Mouse (Mus musculus): Measurements from ENCODE around the gene Gm20388. TPM values are rescaled to one million over a fixed set of nuclear protein-coding genes. Genes with fewer than 3 reads are reported as not detected.

Gm20388 gene
- polyA plus RNA-seq, 1 experiment: 23.9 TPM

GRCm38 (mm10) chr8:122262835-122263234, 2352.2 kb downstream of the Gm20388 start:
- no peak overlapping the region for H3K27ac ChIP-seq (ENCODE audit: insufficient read depth, low read length)
- no peak overlapping the region for H3K4me3 ChIP-seq (ENCODE audit: insufficient read depth, low read length)
- H3K4me1 ChIP-seq (ENCODE audit: control insufficient read depth, insufficient read depth, low read length): 0 out of 2 replicates have a peak, but pooled peaks cover 2% of the 10 kb centered on the region
- no peak for TF ChIP-seq POLR2A (IDR thresholded peaks at IDR 0.05; ENCODE audit: extremely low read depth, insufficient read depth, low read length)

GRCm38 (mm10) chr8:122264243-122264642, 2353.6 kb downstream of the Gm20388 start:
- TF ChIP-seq CTCF (IDR thresholded peaks at IDR 0.05; ENCODE audit: extremely low read depth, insufficient read depth, low read length): no peak
- TF ChIP-seq POLR2A (IDR thresholded peaks at IDR 0.05; ENCODE audit: extremely low read depth, insufficient read depth, low read length): no peak
- Histone ChIP-seq H3K4me1 (ENCODE audit: control insufficient read depth, insufficient read depth, low read length) (peaks cover 2% of the 10 kb centered on the region; the same call in 1 of the 2 replicates), H3K4me3 (ENCODE audit: insufficient read depth, low read length) (no peak overlapping the region), H3K27ac (ENCODE audit: insufficient read depth, low read length) (no peak overlapping the region)

GRCm38 (mm10) chr8:122265522-122265921, 2354.9 kb downstream of the Gm20388 start:
- Histone ChIP-seq H3K4me1 (ENCODE audit: control insufficient read depth, insufficient read depth, low read length) (peaks cover 2% of the 10 kb centered on the region; the same call in 1 of the 2 replicates), H3K27ac (ENCODE audit: insufficient read depth, low read length) (no peak overlapping the region), H3K4me3 (ENCODE audit: insufficient read depth, low read length) (no peak overlapping the region)
- TF ChIP-seq POLR2A (IDR thresholded peaks at IDR 0.05; ENCODE audit: extremely low read depth, insufficient read depth, low read length) (no peak), CTCF (IDR thresholded peaks at IDR 0.05; ENCODE audit: extremely low read depth, insufficient read depth, low read length) (no peak)

GRCm38 (mm10) chr8:122266867-122267266, 2356.2 kb downstream of the Gm20388 start:
- TF ChIP-seq CTCF (IDR thresholded peaks at IDR 0.05; ENCODE audit: extremely low read depth, insufficient read depth, low read length) (no peak), POLR2A (IDR thresholded peaks at IDR 0.05; ENCODE audit: extremely low read depth, insufficient read depth, low read length) (no peak)
- Histone ChIP-seq H3K4me3 (ENCODE audit: insufficient read depth, low read length) (no peak overlapping the region), H3K4me1 (ENCODE audit: control insufficient read depth, insufficient read depth, low read length) (peaks cover 2% of the 10 kb centered on the region; the same call in 1 of the 2 replicates), H3K27ac (ENCODE audit: insufficient read depth, low read length) (no peak overlapping the region)

- H3K4me3 ChIP-seq (ENCODE audit: insufficient read depth, low read length): peak overlapping the region; percentile 30
- peaks cover 2% of the 10 kb centered on the region; the same call in 1 of the 2 replicates for H3K4me1 ChIP-seq (ENCODE audit: control insufficient read depth, insufficient read depth, low read length)
- TF ChIP-seq CTCF (IDR thresholded peaks at IDR 0.05; ENCODE audit: extremely low read depth, insufficient read depth, low read length): no peak
- TF ChIP-seq POLR2A (IDR thresholded peaks at IDR 0.05; ENCODE audit: extremely low read depth, insufficient read depth, low read length): no peak
- no peak overlapping the region for H3K27ac ChIP-seq (ENCODE audit: insufficient read depth, low read length)
Observed at GRCm38 (mm10) chr8:122268861-122269260, 2358.2 kb downstream of the Gm20388 start.

GRCm38 (mm10) chr8:122269404-122269803, 2358.8 kb downstream of the Gm20388 start:
- H3K4me3 ChIP-seq (ENCODE audit: insufficient read depth, low read length): peak overlapping the region; percentile 30
- no peak overlapping the region for H3K27ac ChIP-seq (ENCODE audit: insufficient read depth, low read length)
- H3K4me1 ChIP-seq (ENCODE audit: control insufficient read depth, insufficient read depth, low read length): no peaks in the 10 kb centered on the region; the same call in 1 of the 2 replicates
- peak; percentile 84 for TF ChIP-seq CTCF (IDR thresholded peaks at IDR 0.05; ENCODE audit: extremely low read depth, insufficient read depth, low read length)
- TF ChIP-seq POLR2A (IDR thresholded peaks at IDR 0.05; ENCODE audit: extremely low read depth, insufficient read depth, low read length): no peak

- Histone ChIP-seq H3K4me1 (ENCODE audit: control insufficient read depth, insufficient read depth, low read length) (no peaks in the 10 kb centered on the region; the same call in 1 of the 2 replicates), H3K27ac (ENCODE audit: insufficient read depth, low read length) (no peak overlapping the region), H3K4me3 (ENCODE audit: insufficient read depth, low read length) (no peak overlapping the region)
- no peak for TF ChIP-seq POLR2A (IDR thresholded peaks at IDR 0.05; ENCODE audit: extremely low read depth, insufficient read depth, low read length)
- TF ChIP-seq CTCF (IDR thresholded peaks at IDR 0.05; ENCODE audit: extremely low read depth, insufficient read depth, low read length): no peak
Observed at GRCm38 (mm10) chr8:122270555-122270954, 2359.9 kb downstream of the Gm20388 start.

GRCm38 (mm10) chr8:122273152-122273551, 2362.5 kb downstream of the Gm20388 start:
- Histone ChIP-seq H3K27ac (ENCODE audit: insufficient read depth, low read length) (no peak overlapping the region), H3K4me1 (ENCODE audit: control insufficient read depth, insufficient read depth, low read length) (no peaks in the 10 kb centered on the region; the same call in 1 of the 2 replicates), H3K4me3 (ENCODE audit: insufficient read depth, low read length) (no peak overlapping the region)
- TF ChIP-seq POLR2A (IDR thresholded peaks at IDR 0.05; ENCODE audit: extremely low read depth, insufficient read depth, low read length) (no peak), CTCF (IDR thresholded peaks at IDR 0.05; ENCODE audit: extremely low read depth, insufficient read depth, low read length) (peak; percentile 96)

GRCm38 (mm10) chr8:122273826-122274225, 2363.2 kb downstream of the Gm20388 start:
- no peak overlapping the region for H3K4me3 ChIP-seq (ENCODE audit: insufficient read depth, low read length)

GRCm38 (mm10) chr8:122274651-122275391, 2364.2 kb downstream of the Gm20388 start:
- Histone ChIP-seq H3K4me3 (ENCODE audit: insufficient read depth, low read length) (no peak overlapping the region), H3K27ac (ENCODE audit: insufficient read depth, low read length) (no peak overlapping the region), H3K4me1 (ENCODE audit: control insufficient read depth, insufficient read depth, low read length) (no peaks in the 10 kb centered on the region)
- TF ChIP-seq POLR2A (IDR thresholded peaks at IDR 0.05; ENCODE audit: extremely low read depth, insufficient read depth, low read length) (no peak), CTCF (IDR thresholded peaks at IDR 0.05; ENCODE audit: extremely low read depth, insufficient read depth, low read length) (no peak)

More at GRCm38 (mm10) chr8:122273826-122274225, 2363.2 kb downstream of the Gm20388 start:
- TF ChIP-seq POLR2A (IDR thresholded peaks at IDR 0.05; ENCODE audit: extremely low read depth, insufficient read depth, low read length) (no peak), CTCF (IDR thresholded peaks at IDR 0.05; ENCODE audit: extremely low read depth, insufficient read depth, low read length) (no peak)
- Histone ChIP-seq H3K4me1 (ENCODE audit: control insufficient read depth, insufficient read depth, low read length) (no peaks in the 10 kb centered on the region; the same call in 1 of the 2 replicates), H3K27ac (ENCODE audit: insufficient read depth, low read length) (no peak overlapping the region)

Measured in cortical plate, adult 2 months (tissue).